Mouse (Mus musculus) lung, postnatal 0 days (tissue): ENCODE results near the gene Selenom. TPM values are rescaled to one million over a fixed set of nuclear protein-coding genes. Genes with fewer than 3 reads are reported as not detected.

Experiments used
- ATAC-seq: fragments of 200-750 bp; cut with Nextera tagmentation; 2 replicates; pipeline ENCODE4 v1.8.0; 2017; ENCODE audit warnings: moderate library complexity
- DNase-seq: peaks from one replicate; pipeline ENCODE4 v3.0.0-alpha.2; 2016; ENCODE audit warnings: low spot score
- H3K27ac ChIP-seq: fragments of 300-500 bp; sonication (generic); 2 replicates; pipeline ENCODE4 v1.5.1; 2014; ENCODE audit warnings: antibody characterized with exemption, mild to moderate bottlenecking, low read length, mixed read lengths
- H3K27me3 ChIP-seq: fragments of 300-500 bp; sonication (generic); replicated peaks from 2 replicates; pipeline ENCODE4 v1.6.1; 2014; ENCODE audit warnings: low read length, mixed read lengths; ENCODE audit not compliant: insufficient read depth
- H3K36me3 ChIP-seq: fragments of 300-500 bp; sonication (generic); 2 replicates; pipeline ENCODE4 v1.6.1; 2014; ENCODE audit warnings: low read length, mixed read lengths; ENCODE audit not compliant: insufficient read depth
- H3K4me1 ChIP-seq: fragments of 300-500 bp; sonication (generic); 2 replicates; pipeline ENCODE4 v1.6.1; 2014; ENCODE audit warnings: antibody characterized with exemption, low read depth, low read length, mixed read lengths; ENCODE audit not compliant: insufficient read depth
- H3K4me2 ChIP-seq: fragments of 300-500 bp; sonication (generic); replicated peaks from 2 replicates; pipeline ENCODE4 v1.6.1; 2014; ENCODE audit warnings: low read depth, mild to moderate bottlenecking, low read length, moderate library complexity, mixed read lengths
- H3K4me3 ChIP-seq: fragments of 300-500 bp; sonication (generic); 2 replicates; pipeline ENCODE4 v1.5.1; 2014; ENCODE audit warnings: low read depth, low read length
- H3K9ac ChIP-seq: fragments of 300-500 bp; sonication (generic); replicated peaks from 2 replicates; pipeline ENCODE4 v1.6.1; 2014; ENCODE audit warnings: low read depth, mild to moderate bottlenecking
- H3K9me3 ChIP-seq: fragments of 300-500 bp; sonication (generic); 2 replicates; pipeline ENCODE4 v1.6.1; 2016; ENCODE audit warnings: low read length, mixed read lengths
- CTCF ChIP-seq: IDR thresholded peaks from 2 replicates; pipeline ENCODE4 v1.5.1; 2016; ENCODE audit warnings: antibody characterized with exemption, mild to moderate bottlenecking
- EP300 ChIP-seq: IDR thresholded peaks from 2 replicates; pipeline ENCODE4 v1.6.1; 2016; ENCODE audit warnings: antibody characterized with exemption, mild to moderate bottlenecking, control low read depth
- WGBS: fragments of 180-500 bp; shearing (Covaris S2); extraction: QIAGEN DNeasy Blood & Tissue Kit; methylation state at CpG from one replicate; pipeline ENCODE4 v1.1.7; 2014; 5-methylcytosine and 5-hydroxymethylcytosine counted together
- polyA plus RNA-seq: library from polyadenylated mRNA; unstranded; fragments of >200 nt; fragmentation: Nextera tagmentation; extraction: Ambion mirVana; gene quantifications from 2 replicates; pipeline ENCODE4 v1.2.1, GENCODE M21; 2015

The Selenom gene
- polyA plus RNA-seq, 1 experiment from 2014 or later: 60.8 TPM

DNA sequence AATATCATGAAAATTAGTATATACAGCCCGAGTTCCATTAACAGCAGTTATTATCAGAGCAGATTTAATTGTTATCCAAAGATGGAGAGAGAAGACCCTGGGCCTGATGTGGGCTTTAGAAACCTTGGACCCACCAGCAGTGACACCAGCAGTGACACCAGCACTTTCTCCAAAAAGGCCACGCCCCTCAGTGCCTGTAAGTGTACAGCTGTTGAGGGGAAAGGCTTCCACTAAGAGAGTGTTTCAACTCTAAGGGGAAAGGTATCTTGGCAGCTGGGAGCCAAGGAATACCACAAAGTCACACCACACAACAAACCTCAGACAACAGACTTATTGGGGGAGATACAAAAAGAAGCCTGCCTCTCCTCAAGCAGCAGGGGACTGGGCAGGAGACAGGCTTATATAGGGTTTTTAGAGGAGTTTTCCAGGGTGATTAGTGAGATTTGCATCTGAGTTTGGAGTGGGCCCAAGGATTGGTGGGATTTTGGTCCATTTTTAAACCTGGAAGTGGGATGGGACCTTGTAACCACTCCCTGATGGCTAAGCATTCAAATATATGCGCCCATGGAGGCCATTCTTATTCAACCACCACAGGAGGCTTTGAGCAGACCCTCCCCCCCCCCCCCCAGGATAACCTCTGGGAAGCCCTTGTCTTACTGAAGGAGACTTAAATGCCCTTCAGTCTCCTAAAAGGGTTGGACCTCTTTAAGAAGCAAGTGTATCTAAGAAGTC lies 34.2 kb downstream of the Selenom start:
- Histone ChIP-seq H3K27me3 (no peaks in the 10 kb centered on the region), H3K36me3 (no peaks in the 10 kb centered on the region), H3K9me3 (no peaks in the 10 kb centered on the region), H3K27ac (no peak overlapping the region), H3K4me2 (no peak overlapping the region), H3K9ac (no peak overlapping the region), H3K4me3 (no peak overlapping the region), H3K4me1 (peaks cover 6% of the 10 kb centered on the region; the same call in 1 of the 2 replicates)
- no peak for TF ChIP-seq CTCF
- TF ChIP-seq EP300: no peak
- DNase-seq (no peak), ATAC-seq (no peak)
- 66% methylated on average over 3 of the region's 3 CpGs for WGBS

DNA sequence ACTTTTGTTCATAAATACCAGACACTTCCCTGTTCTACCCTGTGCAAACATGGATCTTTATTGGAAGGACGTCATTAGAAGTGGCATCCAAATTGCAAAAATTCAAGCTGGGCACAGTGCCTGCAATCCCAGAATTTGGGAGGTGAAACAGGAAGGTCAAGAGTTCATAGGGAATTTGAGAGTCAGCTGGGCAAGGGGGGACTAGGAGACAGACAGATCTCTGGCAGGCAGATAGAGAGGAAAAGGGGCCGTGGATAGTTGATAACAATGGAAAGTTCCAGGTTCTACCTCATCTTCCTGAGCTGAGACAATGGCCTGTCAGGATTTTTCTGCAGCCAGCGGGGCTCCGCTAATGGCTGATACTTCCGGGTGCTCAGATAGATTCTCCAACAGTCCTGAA lies 35.3 kb downstream of the Selenom start:
- no peak overlapping the region for H3K9ac ChIP-seq
- no peaks in the 10 kb centered on the region for H3K9me3 ChIP-seq
- no peak overlapping the region for H3K4me2 ChIP-seq
- DNase-seq (no peak), ATAC-seq (peak; percentile 51)
- TF ChIP-seq EP300: no peak
- TF ChIP-seq CTCF: no peak
- 59% methylated on average over 5 of the region's 5 CpGs for WGBS
- H3K4me1 ChIP-seq: peaks cover 6% of the 10 kb centered on the region; the same call in 1 of the 2 replicates
- no peaks in the 10 kb centered on the region for H3K36me3 ChIP-seq
- no peak overlapping the region for H3K27ac ChIP-seq
- no peak overlapping the region for H3K4me3 ChIP-seq
- H3K27me3 ChIP-seq: no peaks in the 10 kb centered on the region

DNA sequence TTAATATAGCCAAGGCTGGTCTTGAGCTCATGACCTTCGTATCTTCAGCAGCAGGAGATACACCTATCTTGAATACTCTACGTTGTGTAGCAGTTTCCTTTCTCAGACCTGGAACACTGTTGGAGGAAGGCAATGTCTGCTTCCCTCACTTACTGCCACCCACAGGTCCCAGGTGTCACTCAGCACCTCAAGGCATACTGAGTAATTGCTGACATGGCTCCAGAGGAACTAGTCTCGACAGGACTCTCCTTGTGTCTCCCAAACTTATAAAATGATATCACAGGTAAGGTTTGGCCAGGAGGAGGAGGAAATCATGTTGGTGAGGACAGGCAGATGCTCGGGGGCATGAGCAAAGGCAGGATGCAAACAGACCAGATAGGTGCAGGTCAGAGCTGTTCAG lies 40.5 kb downstream of the Selenom start:
- TF ChIP-seq EP300: no peak
- TF ChIP-seq CTCF: no peak
- Histone ChIP-seq H3K9me3 (no peaks in the 10 kb centered on the region), H3K36me3 (no peaks in the 10 kb centered on the region), H3K4me3 (no peak overlapping the region), H3K4me2 (no peak overlapping the region), H3K9ac (no peak overlapping the region), H3K27me3 (no peaks in the 10 kb centered on the region), H3K4me1 (no peaks in the 10 kb centered on the region), H3K27ac (no peak overlapping the region)
- 81% methylated on average over 4 of the region's 4 CpGs for WGBS
- ATAC-seq (no peak), DNase-seq (no peak)

DNA sequence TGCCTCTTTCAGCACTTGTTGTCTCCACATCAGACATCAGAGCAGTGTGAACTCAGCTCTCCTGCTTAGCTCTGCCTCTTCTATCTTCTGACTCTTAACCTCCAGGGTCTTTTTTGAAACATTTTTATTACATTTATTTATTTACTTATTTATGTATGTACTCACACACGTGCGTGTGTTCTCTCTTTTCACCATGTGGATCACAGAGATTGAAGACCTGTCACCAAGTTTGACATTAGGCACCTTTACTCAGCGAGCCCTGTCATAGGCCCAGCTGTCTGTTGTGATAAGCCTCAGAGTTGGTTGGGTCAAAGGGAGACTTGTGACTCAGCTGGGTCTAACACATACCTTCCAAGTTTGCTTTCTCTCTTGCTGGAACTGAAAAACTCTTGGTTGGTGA lies 43.4 kb downstream of the Selenom start:
- Histone ChIP-seq H3K4me1 (no peaks in the 10 kb centered on the region), H3K4me2 (no peak overlapping the region), H3K9ac (no peak overlapping the region), H3K27me3 (no peaks in the 10 kb centered on the region), H3K27ac (no peak overlapping the region), H3K9me3 (no peaks in the 10 kb centered on the region), H3K4me3 (no peak overlapping the region), H3K36me3 (no peaks in the 10 kb centered on the region)
- TF ChIP-seq CTCF: no peak
- TF ChIP-seq EP300: no peak
- no peak for DNase-seq
- WGBS: 41% methylated on average over 3 of the region's 3 CpGs
- no peak for ATAC-seq

DNA sequence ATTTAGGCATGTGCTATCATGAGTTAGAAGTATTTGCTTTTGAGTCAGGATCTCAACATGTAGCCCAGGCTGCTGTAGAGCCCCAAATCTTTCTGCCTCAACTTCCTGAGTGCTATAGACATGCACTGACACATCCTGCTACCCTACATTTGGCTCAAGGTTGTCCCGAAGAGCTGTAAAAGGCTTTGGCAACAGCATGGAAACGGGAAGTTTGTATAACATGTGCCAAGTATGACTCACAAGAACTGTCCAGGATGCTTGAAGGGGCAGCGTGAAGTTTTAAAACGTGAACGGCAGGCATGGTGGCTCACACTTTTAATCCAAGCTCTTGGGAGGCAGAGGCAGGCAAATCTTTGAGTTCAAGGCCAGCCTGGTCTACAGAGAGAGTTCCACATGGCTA lies 45.7 kb downstream of the Selenom start:
- peak overlapping the region; percentile 20; the same call in 1 of the 2 replicates for H3K27ac ChIP-seq
- no peak overlapping the region for H3K4me3 ChIP-seq

DNA sequence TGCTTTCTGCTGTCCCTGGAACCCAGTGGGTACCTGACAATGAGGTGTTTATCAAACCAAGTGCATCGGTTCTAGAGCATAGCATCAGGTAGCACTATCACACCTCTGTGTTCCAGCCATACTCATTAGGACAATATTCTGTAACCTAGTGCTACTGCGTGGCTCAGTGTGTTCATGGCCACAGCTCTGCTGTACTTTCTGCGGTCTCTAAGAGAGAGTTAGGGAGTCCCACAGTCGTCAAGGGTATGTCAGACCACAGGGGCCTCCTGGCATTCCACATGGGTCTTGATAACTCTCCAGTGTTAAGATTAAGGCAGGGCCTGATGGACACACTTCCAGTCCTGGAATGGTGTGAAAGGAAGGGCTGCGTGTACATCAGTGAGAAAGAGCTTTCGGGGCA lies 49.4 kb downstream of the Selenom start:
- WGBS: 89% methylated on average over 6 of the region's 6 CpGs
- no peak for DNase-seq

More for the DNA sequence above, 45.7 kb downstream of the Selenom start:
- no peak overlapping the region for H3K9ac ChIP-seq
- peak; percentile 92 for ATAC-seq
- peak; percentile 89 for DNase-seq
- WGBS: 23% methylated on average over 5 of the region's 5 CpGs
- H3K36me3 ChIP-seq: no peaks in the 10 kb centered on the region
- TF ChIP-seq EP300 (peak; percentile 54; the same call in 1 of the 2 replicates), CTCF (no peak)
- H3K27me3 ChIP-seq: no peaks in the 10 kb centered on the region
- no peaks in the 10 kb centered on the region for H3K9me3 ChIP-seq
- no peak overlapping the region for H3K4me2 ChIP-seq
- H3K4me1 ChIP-seq: no peaks in the 10 kb centered on the region

More for the DNA sequence above, 49.4 kb downstream of the Selenom start:
- Histone ChIP-seq H3K36me3 (no peaks in the 10 kb centered on the region), H3K27ac (no peak overlapping the region), H3K9ac (no peak overlapping the region), H3K4me3 (no peak overlapping the region), H3K9me3 (no peaks in the 10 kb centered on the region), H3K4me1 (no peaks in the 10 kb centered on the region), H3K4me2 (no peak overlapping the region), H3K27me3 (no peaks in the 10 kb centered on the region)
- ATAC-seq: no peak
- TF ChIP-seq CTCF (no peak), EP300 (no peak)
